Mouse (Mus musculus) heart, embryonic 16.5 days (tissue): Measurements from ENCODE around the gene Adamts9. TPM values are rescaled to one million over a fixed set of nuclear protein-coding genes. Genes with fewer than 3 reads are reported as not detected.

Experiments
- ATAC-seq: fragments of 200-750 bp; cut with Nextera tagmentation; replicated peaks from 2 replicates; pipeline ENCODE4 v1.8.0; 2017; ENCODE audit warnings: moderate number of reproducible peaks; ENCODE audit not compliant: insufficient read depth, low FRiP score; ENCODE audit errors: extremely low read depth
- H3K27ac ChIP-seq: fragments of 300-500 bp; sonication (generic); 2 replicates; pipeline ENCODE4 v1.5.1; 2014; ENCODE audit warnings: mild to moderate bottlenecking, low read length, control low read depth, moderate library complexity
- H3K27me3 ChIP-seq: fragments of 300-500 bp; sonication (generic); 2 replicates; pipeline ENCODE4 v1.6.1; 2014; ENCODE audit warnings: low read length, mixed read lengths; ENCODE audit not compliant: control insufficient read depth, insufficient read depth
- H3K36me3 ChIP-seq: fragments of 300-500 bp; sonication (generic); 2 replicates; pipeline ENCODE4 v1.6.1; 2014; ENCODE audit not compliant: control insufficient read depth, insufficient read depth
- H3K4me1 ChIP-seq: fragments of 300-500 bp; sonication (generic); 2 replicates; pipeline ENCODE4 v1.6.1; 2014; ENCODE audit warnings: low read length, mixed read lengths; ENCODE audit not compliant: control insufficient read depth, insufficient read depth
- H3K4me2 ChIP-seq: fragments of 300-500 bp; sonication (generic); 2 replicates; pipeline ENCODE4 v1.6.1; 2014; ENCODE audit warnings: low read depth, mild to moderate bottlenecking, control low read depth, low read length
- H3K4me3 ChIP-seq: fragments of 300-500 bp; sonication (generic); 2 replicates; pipeline ENCODE4 v1.5.1; 2014; ENCODE audit warnings: mild to moderate bottlenecking, control low read depth, low read length
- H3K9ac ChIP-seq: fragments of 300-500 bp; sonication (generic); 2 replicates; pipeline ENCODE4 v1.6.1; 2014; ENCODE audit warnings: low read length, control low read depth
- H3K9me3 ChIP-seq: fragments of 300-500 bp; sonication (generic); replicated peaks from 2 replicates; pipeline ENCODE4 v1.6.1; 2016; ENCODE audit warnings: low read length; ENCODE audit not compliant: control insufficient read depth
- WGBS: fragments of 180-500 bp; shearing (Covaris S2); extraction: QIAGEN DNeasy Blood & Tissue Kit; methylation state at CpG from one replicate; pipeline ENCODE4 v1.1.7; 2014; 5-methylcytosine and 5-hydroxymethylcytosine counted together
- polyA plus RNA-seq: library from polyadenylated mRNA; unstranded; fragments of >200 nt; fragmentation: Nextera tagmentation; extraction: Ambion mirVana; gene quantifications from 2 replicates; pipeline ENCODE4 v1.2.1, GENCODE M21; 2015

Gene Adamts9
- polyA plus RNA-seq, 1 experiment from 2014 or later: 6.3 TPM

DNA sequence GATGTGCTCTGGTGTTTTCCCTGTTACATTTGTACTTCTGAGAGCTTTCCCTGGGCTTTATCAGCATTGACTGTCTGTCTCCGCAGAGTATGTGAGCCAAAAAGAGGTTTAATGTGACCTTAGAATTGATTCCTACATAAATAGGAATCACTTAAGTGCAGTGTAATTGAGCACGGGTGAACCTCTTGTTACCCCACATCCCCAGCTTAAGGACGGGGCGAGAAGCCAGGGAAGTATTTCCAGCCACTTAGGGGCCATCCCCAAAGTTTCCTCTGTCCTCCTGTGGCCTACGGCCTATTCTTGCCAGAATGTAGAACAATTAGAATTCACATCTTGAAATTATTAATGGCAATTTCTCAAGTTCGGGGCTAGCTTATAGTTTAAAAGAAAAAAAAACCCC lies 149.5 kb downstream of the Adamts9 start:
- Histone ChIP-seq H3K4me2 (no peak overlapping the region), H3K36me3 (peaks cover 28% of the 10 kb centered on the region), H3K9me3 (no peaks in the 10 kb centered on the region), H3K27ac (no peak overlapping the region), H3K4me1 (no peaks in the 10 kb centered on the region), H3K9ac (no peak overlapping the region), H3K4me3 (no peak overlapping the region), H3K27me3 (no peaks in the 10 kb centered on the region)
- 72% methylated on average over 6 of the region's 6 CpGs for WGBS
- no peak for ATAC-seq

DNA sequence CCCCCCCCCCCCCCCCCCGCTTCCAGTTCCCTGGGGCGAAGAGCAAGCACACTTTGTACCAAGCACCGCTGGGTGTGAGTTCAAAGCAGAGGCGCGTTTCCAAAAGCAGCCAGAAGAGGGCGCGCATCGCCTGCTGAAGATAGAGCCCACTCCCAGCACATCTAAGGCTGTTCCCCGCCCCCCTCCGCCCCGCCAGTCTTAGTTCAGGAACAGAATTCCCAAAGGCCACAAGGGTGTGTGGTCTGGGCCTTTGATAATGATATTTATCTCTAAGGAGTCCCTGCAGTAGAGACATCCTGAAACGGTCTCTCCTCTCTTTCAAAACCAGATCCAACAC lies 155.9 kb downstream of the Adamts9 start:
- Histone ChIP-seq H3K9ac (no peak overlapping the region; the same call in 1 of the 2 replicates), H3K27ac (no peak overlapping the region)
- peak; percentile 72 for ATAC-seq

DNA sequence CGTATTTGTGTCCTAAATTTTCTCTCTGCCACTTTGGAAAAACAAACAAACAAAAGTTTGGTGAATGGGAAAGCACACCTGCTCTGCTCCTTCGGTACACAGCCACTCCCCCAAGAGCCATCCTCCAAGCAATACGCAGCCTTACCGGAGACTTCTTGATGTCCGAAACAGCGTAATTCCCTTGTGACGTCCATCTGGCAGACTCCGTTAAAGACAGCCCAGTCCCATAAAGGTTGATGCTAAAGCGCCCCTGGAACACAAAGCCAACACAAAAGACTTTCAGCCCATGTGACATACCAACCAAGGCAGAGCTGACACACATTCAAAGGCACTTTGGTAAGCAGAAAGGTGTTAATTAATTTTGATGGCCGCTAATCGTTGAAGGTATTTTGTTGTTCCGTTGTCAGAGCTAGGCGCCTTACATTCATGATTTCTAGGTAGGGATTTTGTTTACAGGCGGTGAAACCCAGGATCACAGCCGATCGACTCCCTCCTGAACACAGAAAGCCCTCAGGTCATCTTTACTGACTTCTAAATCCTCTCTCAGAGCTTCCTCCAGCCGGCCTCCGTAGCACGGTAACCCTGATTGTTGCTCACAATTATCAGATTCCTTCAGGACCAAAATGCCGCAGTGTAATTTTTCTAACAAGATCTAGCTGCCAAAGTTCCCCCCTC lies 156.5 kb downstream of the Adamts9 start:
- H3K4me3 ChIP-seq: peak overlapping the region; percentile 29
- no peak; the same call in 1 of the 2 replicates for ATAC-seq
- H3K9me3 ChIP-seq: no peaks in the 10 kb centered on the region
- no peaks in the 10 kb centered on the region for H3K27me3 ChIP-seq
- H3K36me3 ChIP-seq: peaks cover 2% of the 10 kb centered on the region; the same call in 1 of the 2 replicates
- WGBS: 25% methylated on average over 20 of the region's 20 CpGs
- H3K4me2 ChIP-seq: peak overlapping the region; percentile 58
- peaks cover 3% of the 10 kb centered on the region; the same call in 1 of the 2 replicates for H3K4me1 ChIP-seq
- H3K27ac ChIP-seq: no peak overlapping the region
- H3K9ac ChIP-seq: peak overlapping the region; percentile 45

More for the DNA sequence above, 155.9 kb downstream of the Adamts9 start:
- H3K4me1 ChIP-seq: peaks cover 3% of the 10 kb centered on the region; the same call in 1 of the 2 replicates
- no peaks in the 10 kb centered on the region for H3K27me3 ChIP-seq
- H3K36me3 ChIP-seq: 0 out of 2 replicates have a peak, but pooled peaks cover 2% of the 10 kb centered on the region
- H3K4me3 ChIP-seq: peak overlapping the region; percentile 29
- WGBS: 1% methylated on average over 11 of the region's 12 CpGs
- no peaks in the 10 kb centered on the region for H3K9me3 ChIP-seq
- H3K4me2 ChIP-seq: peak overlapping the region; percentile 58

GRCm38 (mm10) chr6:92784782-92785181 lies 158.5 kb downstream of the Adamts9 start:
- Histone ChIP-seq H3K9ac (no peak overlapping the region), H3K4me3 (no peak overlapping the region), H3K9me3 (no peaks in the 10 kb centered on the region), H3K36me3 (peaks cover 2% of the 10 kb centered on the region; the same call in 1 of the 2 replicates), H3K4me2 (no peak overlapping the region), H3K27ac (no peak overlapping the region), H3K4me1 (peaks cover 3% of the 10 kb centered on the region; the same call in 1 of the 2 replicates), H3K27me3 (no peaks in the 10 kb centered on the region)
- 26% methylated on average over 7 of the region's 7 CpGs for WGBS
- no peak for ATAC-seq

DNA sequence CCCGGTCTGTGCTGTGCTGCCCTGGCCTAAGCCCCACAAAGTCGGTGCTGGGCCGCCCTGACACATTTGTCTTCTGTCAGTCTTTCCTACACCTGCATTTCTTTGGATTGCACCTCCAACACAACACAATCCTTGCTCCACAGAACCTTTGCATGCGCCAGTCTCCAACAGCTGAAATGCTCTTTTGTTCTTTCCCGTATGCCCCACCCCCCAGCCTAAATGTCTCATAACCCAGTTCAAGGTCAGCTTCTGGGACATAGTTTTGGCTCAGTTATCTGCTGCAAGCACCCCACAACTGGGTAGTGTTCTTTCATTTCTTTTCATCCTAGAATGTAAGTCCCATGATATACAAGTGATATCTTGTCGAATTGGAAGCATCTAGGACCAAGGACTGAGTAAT lies 161.8 kb downstream of the Adamts9 start:
- Histone ChIP-seq H3K36me3 (peaks cover 2% of the 10 kb centered on the region; the same call in 1 of the 2 replicates), H3K9me3 (no peaks in the 10 kb centered on the region), H3K27ac (no peak overlapping the region), H3K4me3 (no peak overlapping the region), H3K9ac (no peak overlapping the region), H3K4me1 (peaks cover 2% of the 10 kb centered on the region; the same call in 1 of the 2 replicates), H3K27me3 (no peaks in the 10 kb centered on the region), H3K4me2 (no peak overlapping the region)
- ATAC-seq: no peak
- 86% methylated on average over 6 of the region's 6 CpGs for WGBS

- 57% methylated on average over 5 of the region's 5 CpGs for WGBS
Observed at GRCm38 (mm10) chr6:92779935-92780205, 163.4 kb downstream of the Adamts9 start.

GRCm38 (mm10) chr6:92779140-92779934 lies 164.0 kb downstream of the Adamts9 start:
- WGBS: 80% methylated on average over 11 of the region's 11 CpGs
- Histone ChIP-seq H3K4me1 (peaks cover 2% of the 10 kb centered on the region; the same call in 1 of the 2 replicates), H3K4me3 (no peak overlapping the region), H3K9me3 (no peaks in the 10 kb centered on the region), H3K9ac (no peak overlapping the region), H3K27ac (no peak overlapping the region), H3K36me3 (peaks cover 7% of the 10 kb centered on the region), H3K27me3 (no peaks in the 10 kb centered on the region), H3K4me2 (no peak overlapping the region)
- 0 out of 2 replicates have a peak, but pooled peaks have one; percentile 49 for ATAC-seq

More at GRCm38 (mm10) chr6:92779935-92780205, 163.4 kb downstream of the Adamts9 start:
- ATAC-seq: no peak
- Histone ChIP-seq H3K4me2 (no peak overlapping the region), H3K9ac (no peak overlapping the region), H3K9me3 (no peaks in the 10 kb centered on the region), H3K27me3 (no peaks in the 10 kb centered on the region), H3K27ac (no peak overlapping the region), H3K4me3 (no peak overlapping the region), H3K4me1 (peaks cover 2% of the 10 kb centered on the region; the same call in 1 of the 2 replicates), H3K36me3 (peaks cover 7% of the 10 kb centered on the region)

- Histone ChIP-seq H3K9ac (no peak overlapping the region), H3K36me3 (peaks cover 12% of the 10 kb centered on the region), H3K9me3 (no peaks in the 10 kb centered on the region), H3K4me1 (peaks cover 2% of the 10 kb centered on the region; the same call in 1 of the 2 replicates), H3K4me3 (no peak overlapping the region), H3K4me2 (no peak overlapping the region), H3K27ac (no peak overlapping the region), H3K27me3 (no peaks in the 10 kb centered on the region)
- 22% methylated on average over 2 of the region's 2 CpGs for WGBS
- no peak for ATAC-seq
Observed at GRCm38 (mm10) chr6:92776356-92776755, 166.9 kb downstream of the Adamts9 start.

- Histone ChIP-seq H3K27ac (no peak overlapping the region), H3K4me1 (no peaks in the 10 kb centered on the region), H3K9me3 (no peaks in the 10 kb centered on the region), H3K27me3 (no peaks in the 10 kb centered on the region), H3K36me3 (no peaks in the 10 kb centered on the region), H3K4me2 (no peak overlapping the region), H3K4me3 (no peak overlapping the region), H3K9ac (no peak overlapping the region)
- 61% methylated on average over 3 of the region's 3 CpGs for WGBS
- no peak for ATAC-seq
Observed at GRCm38 (mm10) chr6:92762372-92762771, 180.9 kb downstream of the Adamts9 start.
